Mouse (Mus musculus): ENCODE results near the gene Lrrc49. TPM values are rescaled to one million over a fixed set of nuclear protein-coding genes. Genes with fewer than 3 reads are reported as not detected.
A peak's percentile ranks its signal among the peaks of the same experiment; 100 is the strongest.

Lrrc49 gene
- 1 to 10 TPM; 7.2 to 9.3 TPM for total RNA-seq (2021)

DNA sequence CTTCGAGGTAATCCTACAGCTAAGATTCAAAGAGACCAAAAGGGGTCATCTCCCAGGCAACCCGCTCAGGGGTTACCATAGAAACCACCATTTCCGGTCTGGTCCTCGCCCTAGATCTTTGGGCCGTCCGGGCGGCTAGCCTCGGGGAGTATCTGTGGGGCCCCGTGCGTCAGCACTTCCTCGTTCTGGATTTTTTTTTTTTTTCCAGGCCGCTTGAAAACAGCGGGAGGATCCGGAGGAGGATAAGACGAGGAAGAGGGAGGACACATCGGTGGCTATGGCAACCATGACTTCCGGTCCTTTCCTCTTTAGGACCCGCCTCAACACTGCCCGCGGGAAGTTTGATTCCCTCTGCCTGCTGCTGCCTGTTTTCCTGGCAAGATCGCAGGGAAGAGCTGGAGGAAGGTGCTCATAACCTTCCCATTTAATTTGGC lies at the start of gene Lrrc49:
TSS of gene Lrrc49 (minus strand) at position 268 of the 434 bp plus-strand sequence.
- peak; percentile 93 to 96 for DNase-seq
- intact Hi-C loops (cut with DNase I): loop anchor here (2.0 to 5.0 kb wide), 2 partner anchors 166 to 443 kb away; partner anchors contain the start of gene Thsd4

- no peak for DNase-seq
- intact Hi-C loops (cut with DNase I): no loop called here
These were observed 46.4 kb upstream of the Lrrc49 start for GRCm38 (mm10) chr9:60734321-60734720.

- intact Hi-C loops (cut with DNase I): no loop called here
- no peak for DNase-seq
These were observed 37.0 kb upstream of the Lrrc49 start for GRCm38 (mm10) chr9:60724968-60725367.

DNA sequence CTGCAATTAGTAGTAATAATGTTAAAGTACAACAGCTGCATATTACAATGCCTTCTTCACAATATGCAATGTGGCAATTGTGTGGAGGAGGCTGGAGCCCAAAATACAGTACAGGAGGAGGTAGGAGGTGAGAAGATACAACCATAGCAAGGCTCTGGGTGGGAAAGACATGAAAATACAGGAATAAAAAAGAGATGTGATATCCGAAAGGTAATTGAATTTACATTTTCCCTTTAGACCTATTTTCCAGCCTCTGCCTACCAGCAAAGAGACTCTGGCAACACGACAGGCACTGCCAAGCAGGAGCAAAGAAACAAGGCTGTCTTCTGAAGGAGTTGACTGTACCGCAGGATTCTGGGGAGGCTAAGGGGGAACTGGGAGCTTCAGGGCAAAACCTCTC lies 31.7 kb upstream of the Lrrc49 start:
- intact Hi-C loops (cut with DNase I): loop anchor here (5.0 kb wide), 1 partner anchor 98 kb away; no protein-coding TSS in a partner anchor

GRCm38 (mm10) chr9:60718284-60718683 lies 30.3 kb upstream of the Lrrc49 start:
- intact Hi-C loops (cut with DNase I): loop anchor here (1.0 to 5.0 kb wide), 3 partner anchors 26 to 140 kb away; no protein-coding TSS in a partner anchor
- peak; percentile 62 to 77 for DNase-seq

More for the DNA sequence above, 31.7 kb upstream of the Lrrc49 start:
- DNase-seq: no peak

- DNase-seq: peak in 1 of 2 experiments; percentile 12
- intact Hi-C loops (cut with DNase I): loop anchor here (5.0 kb wide), 1 partner anchor 101 kb away; no protein-coding TSS in a partner anchor
These were observed 27.9 kb upstream of the Lrrc49 start for GRCm38 (mm10) chr9:60715828-60716227.

GRCm38 (mm10) chr9:60715271-60715670 lies 27.3 kb upstream of the Lrrc49 start:
- intact Hi-C loops (cut with DNase I): loop anchor here (5.0 kb wide), 1 partner anchor 102 kb away; no protein-coding TSS in a partner anchor
- DNase-seq: no peak

DNA sequence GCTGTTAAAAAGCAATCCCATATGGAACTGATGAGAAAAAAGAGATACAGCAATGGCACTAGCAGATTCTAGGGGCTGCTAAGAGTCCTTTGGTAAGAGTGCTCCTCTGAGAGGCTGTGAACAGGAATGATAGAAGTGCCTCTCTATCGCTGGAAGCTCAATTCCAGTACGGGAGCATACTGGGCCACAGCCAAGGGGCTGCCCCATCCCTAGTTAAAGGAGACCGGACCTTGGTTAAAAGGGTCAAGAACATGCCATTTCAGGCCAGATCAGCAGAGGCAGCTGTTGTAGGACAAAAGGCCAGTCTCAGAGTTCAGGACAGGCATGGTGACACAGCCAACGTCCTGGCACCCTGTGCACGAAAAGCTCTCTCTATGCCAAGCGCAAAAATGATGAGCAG lies 26.2 kb upstream of the Lrrc49 start:
- intact Hi-C loops (cut with DNase I): no loop called here
- peak; percentile 17 to 44 for DNase-seq

- intact Hi-C loops (cut with DNase I): no loop called here
- peak in 1 of 2 experiments; percentile 12 for DNase-seq
These were observed 25.7 kb upstream of the Lrrc49 start for GRCm38 (mm10) chr9:60713616-60714015.

GRCm38 (mm10) chr9:60712771-60713541 lies 25.0 kb upstream of the Lrrc49 start, which contains the start of gene Larp6:
TSS of gene Larp6 (plus strand) at chr9:60712989.
- DNase-seq: peak; percentile 59 to 63
- intact Hi-C loops (cut with DNase I): no loop called here

DNA sequence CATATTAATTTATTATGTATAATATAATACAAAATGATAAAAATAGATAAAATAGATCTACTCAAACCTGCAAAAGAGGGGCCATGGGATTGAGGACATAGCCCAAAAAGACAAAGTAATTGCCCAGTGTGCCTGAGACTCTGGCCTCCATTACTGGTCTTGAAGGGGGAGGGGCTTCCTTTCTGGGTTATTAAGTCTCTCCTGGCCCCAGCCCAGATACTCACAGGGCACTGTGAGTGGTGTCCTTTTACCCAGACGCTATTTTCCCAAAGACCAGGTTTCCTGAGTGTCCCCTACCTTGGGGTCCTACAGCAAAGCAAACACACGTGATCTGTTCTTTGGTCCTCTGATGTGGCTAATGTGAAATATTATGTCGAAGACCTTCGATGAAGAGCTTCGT lies 24.1 kb upstream of the Lrrc49 start:
- intact Hi-C loops (cut with DNase I): no loop called here

DNA sequence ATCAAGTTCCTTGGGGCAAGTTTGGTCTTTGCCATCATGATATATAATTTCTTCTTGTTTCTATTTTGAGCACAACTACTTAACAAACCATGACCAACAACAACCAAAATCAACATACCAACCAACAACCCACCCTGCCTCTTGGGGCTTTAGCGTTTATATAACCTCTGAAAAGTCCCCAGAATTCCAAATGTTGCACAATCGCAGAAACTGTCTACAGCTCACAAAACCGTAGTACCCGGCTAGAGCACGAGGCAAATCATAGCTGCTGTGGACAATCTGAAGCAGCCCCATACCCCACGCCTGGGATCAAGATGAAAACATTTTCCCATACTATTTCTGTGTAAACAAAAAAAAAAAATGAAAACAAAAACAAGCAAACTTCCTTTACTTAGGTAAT lies 21.8 kb upstream of the Lrrc49 start:
- intact Hi-C loops (cut with DNase I): no loop called here
- no peak for DNase-seq

More for the DNA sequence above, 24.1 kb upstream of the Lrrc49 start:
- DNase-seq: no peak

DNA sequence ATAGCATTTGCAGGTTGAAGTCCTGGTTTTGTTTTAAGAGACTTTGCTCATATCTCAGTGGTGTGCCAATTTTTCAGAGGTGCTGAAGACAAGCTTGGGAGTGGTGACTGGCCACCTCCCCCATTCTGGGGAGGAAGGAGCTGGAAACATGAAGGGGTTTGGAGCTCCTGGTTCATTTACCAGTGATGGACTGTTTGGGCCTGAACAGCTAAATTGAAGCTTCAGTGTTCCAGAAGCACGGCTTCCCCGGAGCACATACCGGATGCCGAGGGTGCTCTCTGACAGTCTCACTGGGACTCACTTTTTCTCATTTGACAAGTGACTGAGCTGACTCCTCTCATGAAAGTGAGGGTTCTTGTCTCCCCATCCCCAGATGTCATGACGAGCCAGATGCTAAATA lies 20.6 kb upstream of the Lrrc49 start:
- no peak for DNase-seq
- intact Hi-C loops (cut with DNase I): no loop called here

DNA sequence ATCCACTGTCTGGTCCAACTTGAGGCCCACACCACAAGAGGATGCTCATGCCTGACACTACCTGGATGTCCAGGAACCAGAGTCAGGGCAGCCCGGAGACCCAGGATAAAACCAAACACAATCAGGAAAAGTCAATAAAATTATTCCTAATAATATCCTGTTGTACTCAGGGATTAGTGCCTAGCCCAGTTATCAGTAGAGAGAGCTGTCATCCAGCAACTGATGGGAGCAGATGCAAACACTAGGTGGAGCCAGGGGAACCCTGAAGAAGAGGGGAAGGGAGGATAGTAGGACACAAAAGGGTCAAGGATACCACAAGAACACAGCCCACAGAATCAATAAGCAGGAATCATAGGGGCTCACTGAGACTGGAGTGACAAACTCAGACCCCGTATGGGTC lies 19.6 kb upstream of the Lrrc49 start:
- intact Hi-C loops (cut with DNase I): no loop called here
- DNase-seq: no peak

DNA sequence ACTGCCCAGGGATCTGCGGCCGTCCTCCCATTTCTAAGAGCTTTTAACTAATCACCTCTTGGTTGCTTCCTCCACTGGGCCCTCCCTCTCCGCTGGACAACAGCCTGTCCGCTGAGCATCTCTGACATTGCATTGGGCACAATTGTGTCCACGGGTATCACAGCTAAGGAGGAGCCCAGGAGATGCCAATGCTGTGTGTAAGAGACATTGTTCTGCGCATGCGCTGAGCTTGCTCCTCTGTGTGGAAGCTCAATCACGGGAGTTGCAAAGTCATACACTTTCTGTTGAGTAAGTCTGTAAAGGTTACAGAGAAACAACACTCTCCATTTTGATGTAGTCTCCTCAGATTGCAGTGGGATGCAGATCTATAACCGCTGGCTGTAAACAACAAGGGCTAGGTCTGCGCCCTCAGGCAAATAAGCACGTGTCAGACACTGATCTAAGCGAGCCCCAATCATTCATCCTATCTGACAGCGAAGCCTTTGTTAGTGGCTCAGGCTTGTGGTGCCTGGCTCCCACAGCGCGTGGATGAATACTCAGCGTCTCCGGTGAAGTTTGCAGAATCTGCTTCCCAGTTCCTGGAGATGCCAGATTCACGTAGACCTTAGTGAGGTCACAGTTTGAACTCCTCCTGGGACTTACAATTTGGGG lies 11.7 kb upstream of the Lrrc49 start:
- intact Hi-C loops (cut with DNase I): no loop called here
- DNase-seq: no peak

DNA sequence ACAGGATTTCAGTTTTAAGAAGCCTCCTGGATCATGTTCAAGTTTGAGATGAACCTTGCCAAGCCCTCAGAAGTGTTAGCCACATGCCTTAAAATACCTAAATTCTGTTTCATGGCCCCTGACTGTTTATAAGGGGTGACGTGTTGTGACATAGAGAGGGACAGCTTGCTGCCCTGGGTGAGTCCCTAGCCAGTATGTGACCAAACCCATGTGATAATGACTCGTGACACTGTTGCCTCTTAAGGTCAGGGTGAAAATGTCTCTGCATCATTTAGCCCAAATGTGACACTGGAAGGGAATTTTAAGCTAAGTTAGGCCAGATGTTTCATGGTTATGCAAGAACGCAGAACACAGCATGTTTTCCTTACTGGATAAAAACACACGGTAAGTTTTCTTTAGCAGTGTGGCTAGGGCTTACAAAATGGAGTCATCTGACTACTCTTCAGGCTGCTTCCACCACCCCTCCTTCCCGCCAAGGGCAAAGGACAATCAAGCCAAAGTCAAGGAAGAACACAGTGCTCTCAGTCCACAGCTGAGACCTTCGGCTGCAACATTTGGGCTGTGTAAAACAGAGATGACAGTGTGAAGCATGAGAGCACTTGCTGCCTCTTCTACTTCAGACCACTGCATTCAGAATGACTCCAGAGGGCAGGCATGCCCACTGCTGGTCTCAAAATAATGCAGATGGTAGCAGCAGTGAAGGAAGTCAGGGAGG lies 8.5 kb upstream of the Lrrc49 start:
- intact Hi-C loops (cut with DNase I): no loop called here
- DNase-seq: peak; percentile 23 to 25

DNA sequence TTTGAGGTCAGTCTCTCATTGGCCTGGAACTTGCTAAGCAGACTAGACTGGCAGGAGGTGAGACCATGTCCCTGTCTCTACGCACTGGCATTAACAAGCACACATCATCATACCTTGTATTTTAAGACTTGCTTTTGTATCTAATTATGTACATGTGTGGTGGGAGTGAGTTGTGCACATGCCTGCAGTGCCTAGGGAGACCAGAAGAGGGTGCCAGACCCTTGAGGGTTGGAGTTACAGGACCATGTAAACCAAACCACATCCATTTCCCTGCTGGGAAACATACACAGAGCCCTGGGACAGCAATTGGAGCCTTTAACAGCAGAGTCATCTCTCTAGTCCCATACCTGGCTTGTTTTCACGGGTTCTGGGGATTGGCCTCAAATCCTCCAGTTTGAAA lies 6.0 kb upstream of the Lrrc49 start:
- DNase-seq: peak in 1 of 2 experiments; percentile 35
- intact Hi-C loops (cut with DNase I): no loop called here

- intact Hi-C loops (cut with DNase I): no loop called here
- DNase-seq: no peak
These were observed 4.7 kb upstream of the Lrrc49 start for GRCm38 (mm10) chr9:60692624-60693023.

GRCm38 (mm10) chr9:60687415-60687814 lies 543 bp downstream of the Lrrc49 start:
- intact Hi-C loops (cut with DNase I): loop anchor here (2.0 to 5.0 kb wide), 2 partner anchors 165 to 443 kb away; partner anchors contain the start of gene Thsd4
- no peak for DNase-seq

DNA sequence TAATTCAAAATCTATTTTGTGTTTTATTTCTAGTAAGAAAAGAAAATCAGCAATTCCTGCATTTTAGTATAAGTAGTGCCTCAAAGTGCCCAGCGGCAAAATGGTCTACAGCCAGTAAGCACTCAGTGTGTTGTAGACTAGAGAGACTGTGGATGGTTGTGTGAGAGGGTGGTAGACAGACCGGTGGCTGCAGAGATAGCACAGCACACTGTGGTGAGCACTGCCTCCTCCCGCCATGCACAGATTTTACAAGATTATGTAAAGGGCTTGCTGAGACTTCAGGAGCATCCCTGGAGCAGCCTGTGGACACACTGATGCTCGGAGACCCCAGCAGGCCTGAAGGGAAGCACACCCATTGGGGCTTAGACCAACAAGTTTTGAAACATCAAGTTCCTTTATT lies 5.2 kb downstream of the Lrrc49 start:
- no peak for DNase-seq
- intact Hi-C loops (cut with DNase I): no loop called here

DNA sequence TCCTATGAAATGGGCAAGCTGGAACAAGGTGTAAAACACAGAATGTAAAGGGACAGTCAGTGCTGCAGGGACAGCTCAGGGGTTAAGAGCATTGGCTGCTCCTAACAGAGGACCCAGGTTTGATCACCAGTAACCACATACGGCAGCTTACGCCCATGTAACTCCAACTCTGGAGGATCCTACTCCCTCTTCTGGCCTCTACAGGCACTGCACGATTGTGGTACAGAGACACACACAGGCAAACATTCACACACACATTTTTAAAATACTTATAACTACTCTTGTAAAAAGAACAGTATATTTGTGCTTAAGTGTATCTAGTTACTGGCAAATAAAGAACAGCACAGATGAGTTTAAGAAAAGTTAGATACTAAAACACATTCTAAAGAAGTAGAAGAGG lies 7.0 kb downstream of the Lrrc49 start:
- intact Hi-C loops (cut with DNase I): no loop called here
- no peak for DNase-seq
